Mouse (Mus musculus) midbrain, embryonic 16.5 days (tissue): ENCODE results near the gene Pskh1. TPM values are rescaled to one million over a fixed set of nuclear protein-coding genes. Genes with fewer than 3 reads are reported as not detected.

Experiments
- ATAC-seq: fragments of 200-750 bp; cut with Nextera tagmentation; 2 replicates; pipeline ENCODE4 v1.8.0; 2017; ENCODE audit warnings: moderate TSS enrichment
- H3K27ac ChIP-seq: fragments of 300-500 bp; sonication (generic); 2 replicates; pipeline ENCODE4 v1.5.1; 2014; ENCODE audit warnings: mild to moderate bottlenecking, low read length, mixed read lengths
- H3K27me3 ChIP-seq: fragments of 300-500 bp; sonication (generic); 2 replicates; pipeline ENCODE4 v1.6.1; 2014; ENCODE audit warnings: low read depth, low read length, mixed read lengths; ENCODE audit not compliant: control insufficient read depth, insufficient read depth
- H3K36me3 ChIP-seq: fragments of 300-500 bp; sonication (generic); 2 replicates; pipeline ENCODE4 v1.6.1; 2014; ENCODE audit warnings: mild to moderate bottlenecking, low read length, moderate library complexity, mixed read lengths; ENCODE audit not compliant: control insufficient read depth, insufficient read depth
- H3K4me1 ChIP-seq: fragments of 300-500 bp; sonication (generic); 2 replicates; pipeline ENCODE4 v1.6.1; 2014; ENCODE audit warnings: mild to moderate bottlenecking, low read length, mixed read lengths; ENCODE audit not compliant: control insufficient read depth, insufficient read depth
- H3K4me2 ChIP-seq: fragments of 300-500 bp; sonication (generic); 2 replicates; pipeline ENCODE4 v1.6.1; 2014; ENCODE audit warnings: mild to moderate bottlenecking, low read length, mixed read lengths
- H3K4me3 ChIP-seq: fragments of 300-500 bp; sonication (generic); 2 replicates; pipeline ENCODE4 v1.5.1; 2014; ENCODE audit warnings: low read depth, mild to moderate bottlenecking, low read length, moderate library complexity, mixed read lengths
- H3K9ac ChIP-seq: fragments of 300-500 bp; sonication (generic); 2 replicates; pipeline ENCODE4 v1.6.1; 2014; ENCODE audit warnings: low read depth, low read length, mixed read lengths
- H3K9me3 ChIP-seq: fragments of 300-500 bp; sonication (generic); replicated peaks from 2 replicates; pipeline ENCODE4 v1.6.1; 2014; ENCODE audit warnings: mild to moderate bottlenecking, low read length, mixed read lengths; ENCODE audit not compliant: control insufficient read depth, poor library complexity, severe bottlenecking
- WGBS: fragments of 180-500 bp; shearing (Covaris S2); extraction: QIAGEN DNeasy Blood & Tissue Kit; methylation state at CpG from one replicate; pipeline ENCODE4 v1.1.7; 2014; 5-methylcytosine and 5-hydroxymethylcytosine counted together
- polyA plus RNA-seq: library from polyadenylated mRNA; unstranded; fragments of >200 nt; fragmentation: Nextera tagmentation; extraction: Ambion mirVana; gene quantifications from 2 replicates; pipeline ENCODE4 v1.2.1, GENCODE M21; 2015

The Pskh1 gene
- 10.6 and 10.8 TPM in 2 replicates for polyA plus RNA-seq

- no peaks in the 10 kb centered on the region for H3K9me3 ChIP-seq
- peak within 1 kb of the TSS; percentile 80 for H3K4me3 ChIP-seq
- peak within 1 kb of the TSS; percentile 94 for H3K9ac ChIP-seq
- peak; percentile 91 for ATAC-seq
- H3K27me3 ChIP-seq: no peaks in the 10 kb centered on the region
- peaks cover 10% of the 10 kb centered on the region for H3K4me1 ChIP-seq
- H3K4me2 ChIP-seq: peak within 1 kb of the TSS; percentile 86
- H3K27ac ChIP-seq: peak within 1 kb of the TSS; percentile 86
- WGBS: under 1% methylated on average over 66 of the region's 68 CpGs
- no peaks in the 10 kb centered on the region for H3K36me3 ChIP-seq
These were observed at the start of gene Pskh1 for GRCm38 (mm10) chr8:105900180-105900940. Gene Pskh1 (plus strand): TSS chr8:105900441.

GRCm38 (mm10) chr8:105850611-105851010 lies 49.6 kb upstream of the Pskh1 start:
- 85% methylated on average over 7 of the region's 7 CpGs for WGBS
- H3K27ac ChIP-seq: no peak overlapping the region
- H3K27me3 ChIP-seq: no peaks in the 10 kb centered on the region
- no peak overlapping the region for H3K4me3 ChIP-seq
- peak overlapping the region; percentile 22 for H3K4me2 ChIP-seq
- no peak overlapping the region for H3K9ac ChIP-seq
- peaks cover 10% of the 10 kb centered on the region for H3K4me1 ChIP-seq
- no peak for ATAC-seq
- peaks cover 18% of the 10 kb centered on the region for H3K36me3 ChIP-seq
- H3K9me3 ChIP-seq: no peaks in the 10 kb centered on the region

GRCm38 (mm10) chr8:105851651-105852143 lies 48.5 kb upstream of the Pskh1 start:
- under 1% methylated on average over 34 of the region's 34 CpGs for WGBS
- peak overlapping the region; percentile 83 for H3K4me2 ChIP-seq
- peaks cover 10% of the 10 kb centered on the region for H3K36me3 ChIP-seq
- peaks cover 21% of the 10 kb centered on the region for H3K4me1 ChIP-seq
- H3K27me3 ChIP-seq: no peaks in the 10 kb centered on the region
- peak overlapping the region; percentile 77 for H3K4me3 ChIP-seq
- H3K9me3 ChIP-seq: no peaks in the 10 kb centered on the region
- peak overlapping the region; percentile 82 for H3K27ac ChIP-seq
- ATAC-seq: peak; percentile 86
- peak overlapping the region; percentile 81 for H3K9ac ChIP-seq

GRCm38 (mm10) chr8:105852146-105852729 lies 48.0 kb upstream of the Pskh1 start:
- Histone ChIP-seq H3K27ac (no peak overlapping the region; the same call in 1 of the 2 replicates), H3K4me2 (0 out of 2 replicates have a peak overlapping the region, but pooled peaks have one; percentile 83)
- WGBS: 83% methylated on average over 12 of the region's 12 CpGs

GRCm38 (mm10) chr8:105853178-105853577 lies 47.1 kb upstream of the Pskh1 start, which contains the start of gene Cenpt:
Gene Cenpt (minus strand): TSS chr8:105853278.
- 87% methylated on average over 3 of the region's 3 CpGs for WGBS
- no peak within 1 kb of the TSS for H3K9ac ChIP-seq
- H3K27ac ChIP-seq: no peak within 1 kb of the TSS
- ATAC-seq: no peak
- H3K9me3 ChIP-seq: no peaks in the 10 kb centered on the region
- peaks cover 35% of the 10 kb centered on the region for H3K4me1 ChIP-seq
- 0 out of 2 replicates have a peak within 1 kb of the TSS, but pooled peaks have one; percentile 83 for H3K4me2 ChIP-seq
- H3K36me3 ChIP-seq: peaks cover 4% of the 10 kb centered on the region; the same call in 1 of the 2 replicates
- peak within 1 kb of the TSS; percentile 77; the same call in 1 of the 2 replicates for H3K4me3 ChIP-seq
- H3K27me3 ChIP-seq: no peaks in the 10 kb centered on the region

More at GRCm38 (mm10) chr8:105852146-105852729, 48.0 kb upstream of the Pskh1 start:
- Histone ChIP-seq H3K9ac (no peak overlapping the region), H3K36me3 (peaks cover 7% of the 10 kb centered on the region), H3K9me3 (no peaks in the 10 kb centered on the region), H3K27me3 (no peaks in the 10 kb centered on the region), H3K4me1 (peaks cover 26% of the 10 kb centered on the region), H3K4me3 (peak overlapping the region; percentile 77; the same call in 1 of the 2 replicates)
- no peak for ATAC-seq

GRCm38 (mm10) chr8:105854303-105854702 lies 45.9 kb upstream of the Pskh1 start:
- Histone ChIP-seq H3K4me3 (peak overlapping the region; percentile 66), H3K9me3 (no peaks in the 10 kb centered on the region), H3K36me3 (no peaks in the 10 kb centered on the region), H3K27me3 (no peaks in the 10 kb centered on the region), H3K9ac (no peak overlapping the region), H3K27ac (peak overlapping the region; percentile 39; the same call in 1 of the 2 replicates), H3K4me1 (peaks cover 35% of the 10 kb centered on the region), H3K4me2 (peak overlapping the region; percentile 37)
- peak; percentile 18 for ATAC-seq
- 25% methylated on average over 8 of the region's 8 CpGs for WGBS

- peak; percentile 91 for ATAC-seq
- Histone ChIP-seq H3K4me3 (peak within 1 kb of the TSS; percentile 66), H3K4me2 (peak within 1 kb of the TSS; percentile 99), H3K27ac (peak within 1 kb of the TSS; percentile 84), H3K9me3 (no peaks in the 10 kb centered on the region), H3K9ac (peak within 1 kb of the TSS; percentile 84), H3K27me3 (no peaks in the 10 kb centered on the region), H3K4me1 (peaks cover 39% of the 10 kb centered on the region), H3K36me3 (no peaks in the 10 kb centered on the region)
- WGBS: under 1% methylated on average over 43 of the region's 43 CpGs
These were observed 45.5 kb upstream of the Pskh1 start, which contains the start of gene Thap11 for GRCm38 (mm10) chr8:105854715-105855216. Gene Thap11 (plus strand): TSS chr8:105855132.

GRCm38 (mm10) chr8:105855248-105856167 lies 44.7 kb upstream of the Pskh1 start:
- no peaks in the 10 kb centered on the region for H3K9me3 ChIP-seq
- peak overlapping the region; percentile 66 for H3K4me3 ChIP-seq
- H3K27ac ChIP-seq: peak overlapping the region; percentile 84
- H3K36me3 ChIP-seq: no peaks in the 10 kb centered on the region
- under 1% methylated on average over 66 of the region's 71 CpGs for WGBS
- peak; percentile 25 for ATAC-seq
- peak overlapping the region; percentile 84 for H3K9ac ChIP-seq
- peak overlapping the region; percentile 99 for H3K4me2 ChIP-seq
- no peaks in the 10 kb centered on the region for H3K27me3 ChIP-seq
- peaks cover 39% of the 10 kb centered on the region for H3K4me1 ChIP-seq
